8 mouse cellular contexts compared by ENCODE assay signal in genomic region chr11:70074379-70075071, GRCm38 (mm10). TPM values are rescaled to one million over a fixed set of nuclear protein-coding genes. Genes with fewer than 3 reads are reported as not detected.
A peak's percentile ranks its signal among the peaks of the same experiment; 100 is the strongest.
DNase-seq lines count a peak whose midpoint lies in the region; ATAC-seq and TF ChIP-seq lines count a peak whose summit lies in the region.

No protein-coding gene starts in this region.

- no peak overlapping the region for H3K9ac ChIP-seq in forebrain, embryonic 16.5 days (replicated peaks; ENCODE audit: low read depth, low read length)
- H3K9ac ChIP-seq in limb, embryonic 13.5 days: no peak overlapping the region
- no peak overlapping the region for H3K9ac ChIP-seq in midbrain, embryonic 13.5 days (replicated peaks)

- H3K4me1 ChIP-seq in forebrain, embryonic 10.5 days: peaks cover 4% of the 10 kb centered on the region
- H3K4me1 ChIP-seq in forebrain, embryonic 16.5 days (replicated peaks; ENCODE audit: control insufficient read depth, insufficient read depth, low read length): no peaks in the 10 kb centered on the region
- H3K4me1 ChIP-seq in cortical plate, adult 2 months (ENCODE audit: control insufficient read depth, insufficient read depth, low read length): no peaks in the 10 kb centered on the region
- no peaks in the 10 kb centered on the region for H3K4me1 ChIP-seq in kidney, adult 2 months (ENCODE audit: control insufficient read depth, insufficient read depth, low read length)
- peaks cover 17% of the 10 kb centered on the region for H3K4me1 ChIP-seq in limb, embryonic 13.5 days
- H3K4me1 ChIP-seq in midbrain, embryonic 13.5 days (replicated peaks): no peaks in the 10 kb centered on the region
- peaks cover 3% of the 10 kb centered on the region; the same call in 1 of the 2 replicates for H3K4me1 ChIP-seq in small intestine, adult 2 months (ENCODE audit: control insufficient read depth, insufficient read depth, insufficient read length, low read length)

- no peak for ATAC-seq in forebrain, embryonic 16.5 days
- peak; percentile 38; the same call in 1 of the 2 replicates for ATAC-seq in limb, embryonic 13.5 days (ENCODE audit: low FRiP score, low read depth)
- ATAC-seq in midbrain, embryonic 13.5 days: no peak

- no peaks in the 10 kb centered on the region for H3K9me3 ChIP-seq in forebrain, embryonic 10.5 days
- no peaks in the 10 kb centered on the region for H3K9me3 ChIP-seq in forebrain, embryonic 16.5 days (ENCODE audit: control insufficient read depth, low read length)
- H3K9me3 ChIP-seq in limb, embryonic 13.5 days: no peaks in the 10 kb centered on the region
- H3K9me3 ChIP-seq in midbrain, embryonic 13.5 days: no peaks in the 10 kb centered on the region

- H3K27me3 ChIP-seq in forebrain, embryonic 10.5 days (ENCODE audit: poor library complexity, severe bottlenecking): no peaks in the 10 kb centered on the region
- no peaks in the 10 kb centered on the region for H3K27me3 ChIP-seq in forebrain, embryonic 16.5 days (replicated peaks; ENCODE audit: control insufficient read depth, insufficient read depth, low read length)
- H3K27me3 ChIP-seq in kidney, adult 2 months (replicated peaks; ENCODE audit: control insufficient read depth, insufficient read depth, low read length): no peaks in the 10 kb centered on the region
- H3K27me3 ChIP-seq in limb, embryonic 13.5 days: 0 out of 2 replicates have a peak, but pooled peaks cover 3% of the 10 kb centered on the region
- no peaks in the 10 kb centered on the region for H3K27me3 ChIP-seq in midbrain, embryonic 13.5 days
- no peaks in the 10 kb centered on the region for H3K27me3 ChIP-seq in small intestine, adult 2 months (ENCODE audit: control insufficient read depth, insufficient read depth, low read length)

- H3K27ac ChIP-seq in forebrain, embryonic 10.5 days: peak overlapping the region; percentile 60; the same call in 1 of the 2 replicates
- H3K27ac ChIP-seq in forebrain, embryonic 16.5 days (ENCODE audit: low read length): no peak overlapping the region
- no peak overlapping the region for H3K27ac ChIP-seq in cortical plate, adult 2 months (ENCODE audit: insufficient read depth, low read length)
- no peak overlapping the region for H3K27ac ChIP-seq in kidney, adult 2 months (ENCODE audit: insufficient read depth, low read depth, low read length)
- H3K27ac ChIP-seq in limb, embryonic 13.5 days: no peak overlapping the region
- H3K27ac ChIP-seq in midbrain, embryonic 13.5 days: no peak overlapping the region
- no peak overlapping the region for H3K27ac ChIP-seq in small intestine, adult 2 months (ENCODE audit: insufficient read depth, low read depth, low read length)

- no peak overlapping the region for H3K4me2 ChIP-seq in forebrain, embryonic 16.5 days (ENCODE audit: low read length)
- peak overlapping the region; percentile 27 for H3K4me2 ChIP-seq in limb, embryonic 13.5 days (replicated peaks)
- peak overlapping the region; percentile 28; the same call in 1 of the 2 replicates for H3K4me2 ChIP-seq in midbrain, embryonic 13.5 days (replicated peaks)

- TF ChIP-seq POLR2A in cortical plate, adult 2 months (IDR thresholded peaks at IDR 0.05; ENCODE audit: extremely low read depth, insufficient read depth, low read length): no peak
- no peak for TF ChIP-seq POLR2A in kidney, adult 2 months (IDR thresholded peaks at IDR 0.05; ENCODE audit: low read depth, low read length)
- no peak for TF ChIP-seq POLR2A in small intestine, adult 2 months (IDR thresholded peaks at IDR 0.05; ENCODE audit: low read depth, low read length)

- 37% methylated on average over 17 of the region's 17 CpGs for WGBS in forebrain, embryonic 10.5 days
- 34% methylated on average over 17 of the region's 17 CpGs for WGBS in forebrain, embryonic 16.5 days
- WGBS in kidney, adult 2 months: 21% methylated on average over 17 of the region's 17 CpGs
- 37% methylated on average over 17 of the region's 17 CpGs for WGBS in limb, embryonic 13.5 days
- 39% methylated on average over 17 of the region's 17 CpGs for WGBS in midbrain, embryonic 13.5 days
- 19% methylated on average over 17 of the region's 17 CpGs for WGBS in small intestine, adult 2 months

- H3K36me3 ChIP-seq in forebrain, embryonic 10.5 days (replicated peaks): no peaks in the 10 kb centered on the region
- no peaks in the 10 kb centered on the region for H3K36me3 ChIP-seq in forebrain, embryonic 16.5 days (ENCODE audit: control insufficient read depth, insufficient read depth)
- no peaks in the 10 kb centered on the region for H3K36me3 ChIP-seq in kidney, adult 2 months (ENCODE audit: control insufficient read depth, insufficient read depth, low read length)
- H3K36me3 ChIP-seq in limb, embryonic 13.5 days: no peaks in the 10 kb centered on the region
- H3K36me3 ChIP-seq in midbrain, embryonic 13.5 days: no peaks in the 10 kb centered on the region
- H3K36me3 ChIP-seq in small intestine, adult 2 months (ENCODE audit: control insufficient read depth, insufficient read depth, low read length): no peaks in the 10 kb centered on the region

- DNase-seq in forebrain, embryonic 10.5 days (ENCODE audit: extremely low spot score, low spot score): peak; percentile 72
- peak; percentile 64 to 83 for DNase-seq in gastrocnemius, postnatal 4 days (ENCODE audit: low spot score in 2 of 2)
- peak; percentile 81 for DNase-seq in kidney, adult 2 months

- peak; percentile 95 for TF ChIP-seq CTCF in cortical plate, adult 2 months (IDR thresholded peaks at IDR 0.05; ENCODE audit: extremely low read depth, insufficient read depth, low read length)
- TF ChIP-seq CTCF in kidney, adult 2 months (conservative IDR thresholded peaks at IDR 0.05; ENCODE audit: insufficient read depth, insufficient read length, low read depth, low read length): peak; percentile 97
- TF ChIP-seq CTCF in small intestine, adult 2 months (IDR thresholded peaks at IDR 0.05; ENCODE audit: extremely low read depth, insufficient read length, insufficient replicate concordance, low read depth, low read length): peak; percentile 80; the same call in 1 of the 2 replicates

- H3K4me3 ChIP-seq in forebrain, embryonic 10.5 days: peak overlapping the region; percentile 27
- H3K4me3 ChIP-seq in forebrain, embryonic 16.5 days (replicated peaks; ENCODE audit: low read length): no peak overlapping the region
- no peak overlapping the region for H3K4me3 ChIP-seq in cortical plate, adult 2 months (ENCODE audit: insufficient read depth, low read length)
- no peak overlapping the region for H3K4me3 ChIP-seq in kidney, adult 2 months (ENCODE audit: insufficient read depth, low read depth, low read length)
- H3K4me3 ChIP-seq in limb, embryonic 13.5 days: no peak overlapping the region
- H3K4me3 ChIP-seq in midbrain, embryonic 13.5 days (replicated peaks): no peak overlapping the region
- no peak overlapping the region for H3K4me3 ChIP-seq in small intestine, adult 2 months (ENCODE audit: low read depth, low read length)

RNA-seq across cellular contexts. Expression of gene Asgr2, which starts 17.9 kb away (rescaled TPM):
- not detected in 2 replicates for polyA plus RNA-seq in forebrain, embryonic 10.5 days (2016; fragmentation: Nextera tagmentation; extraction: Ambion mirVana)
- polyA plus RNA-seq in forebrain, embryonic 16.5 days (2015; fragmentation: Nextera tagmentation; extraction: Ambion mirVana): not detected in 2 replicates
- polyA plus RNA-seq in cortical plate, adult 2 months (2012; rRNA removed): 0.23 TPM in 2 replicates
- under 1 TPM in 1 of 2 experiments, not detected in 1; 0.62 TPM for total RNA-seq in gastrocnemius, postnatal 4 days (2021)
- polyA plus RNA-seq in kidney, adult 2 months (2012; rRNA removed): 0.27 and 0.41 TPM in 2 replicates
- not detected in 2 replicates for polyA plus RNA-seq in limb, embryonic 13.5 days (2015; fragmentation: Nextera tagmentation; extraction: Ambion mirVana)
- polyA plus RNA-seq in midbrain, embryonic 13.5 days (2015; fragmentation: Nextera tagmentation; extraction: Ambion mirVana): not detected in 2 replicates
- 0.16 and 0.30 TPM in 2 replicates for polyA plus RNA-seq in small intestine, adult 2 months (2012; rRNA removed)

RNA-seq across cellular contexts. Expression of gene Asgr1, which starts 20.6 kb away (rescaled TPM):
- polyA plus RNA-seq in forebrain, embryonic 10.5 days (2016; fragmentation: Nextera tagmentation; extraction: Ambion mirVana): 0.71 and 1.2 TPM in 2 replicates
- 1.5 and 2.0 TPM in 2 replicates for polyA plus RNA-seq in forebrain, embryonic 16.5 days (2015; fragmentation: Nextera tagmentation; extraction: Ambion mirVana)
- polyA plus RNA-seq in cortical plate, adult 2 months (2012; rRNA removed): 2.3 and 3.5 TPM in 2 replicates
- under 1 TPM in 1 of 2 experiments, not detected in 1; 0.62 TPM for total RNA-seq in gastrocnemius, postnatal 4 days (2021)
- 0.25 and 0.41 TPM in 2 replicates for polyA plus RNA-seq in kidney, adult 2 months (2012; rRNA removed)
- 1.4 and 2.4 TPM in 2 replicates for polyA plus RNA-seq in limb, embryonic 13.5 days (2015; fragmentation: Nextera tagmentation; extraction: Ambion mirVana)
- polyA plus RNA-seq in midbrain, embryonic 13.5 days (2015; fragmentation: Nextera tagmentation; extraction: Ambion mirVana): 0.97 and 1.1 TPM in 2 replicates
- not detected in 2 replicates for polyA plus RNA-seq in small intestine, adult 2 months (2012; rRNA removed)

RNA-seq across cellular contexts. Expression of gene Mgl2, which starts 55.6 kb away (rescaled TPM):
- polyA plus RNA-seq in forebrain, embryonic 10.5 days (2016; fragmentation: Nextera tagmentation; extraction: Ambion mirVana): not detected in 2 replicates
- polyA plus RNA-seq in forebrain, embryonic 16.5 days (2015; fragmentation: Nextera tagmentation; extraction: Ambion mirVana): 0.76 and 1.3 TPM in 2 replicates
- polyA plus RNA-seq in cortical plate, adult 2 months (2012; rRNA removed): 0.63 and 0.95 TPM in 2 replicates
- total RNA-seq in gastrocnemius, postnatal 4 days (2021): 1 to 10 TPM; 2.8 to 4.2 TPM
- polyA plus RNA-seq in kidney, adult 2 months (2012; rRNA removed): 5.0 and 6.2 TPM in 2 replicates
- 0.25 and 0.75 TPM in 2 replicates for polyA plus RNA-seq in limb, embryonic 13.5 days (2015; fragmentation: Nextera tagmentation; extraction: Ambion mirVana)
- polyA plus RNA-seq in midbrain, embryonic 13.5 days (2015; fragmentation: Nextera tagmentation; extraction: Ambion mirVana): 0.39 and 0.66 TPM in 2 replicates
- polyA plus RNA-seq in small intestine, adult 2 months (2012; rRNA removed): 0.93 and 1.6 TPM in 2 replicates

RNA-seq across cellular contexts. Expression of gene Dlg4, which starts 57.8 kb away (rescaled TPM):
- polyA plus RNA-seq in forebrain, embryonic 10.5 days (2016; fragmentation: Nextera tagmentation; extraction: Ambion mirVana): 13.8 and 15.5 TPM in 2 replicates
- 25.6 and 32.7 TPM in 2 replicates for polyA plus RNA-seq in forebrain, embryonic 16.5 days (2015; fragmentation: Nextera tagmentation; extraction: Ambion mirVana)
- polyA plus RNA-seq in cortical plate, adult 2 months (2012; rRNA removed): 816 and 828 TPM in 2 replicates
- total RNA-seq in gastrocnemius, postnatal 4 days (2021): 10 to 100 TPM; 23.9 to 33.8 TPM
- polyA plus RNA-seq in kidney, adult 2 months (2012; rRNA removed): 8.1 and 8.3 TPM in 2 replicates
- polyA plus RNA-seq in limb, embryonic 13.5 days (2015; fragmentation: Nextera tagmentation; extraction: Ambion mirVana): 14.2 and 14.8 TPM in 2 replicates
- polyA plus RNA-seq in midbrain, embryonic 13.5 days (2015; fragmentation: Nextera tagmentation; extraction: Ambion mirVana): 34.9 and 37.2 TPM in 2 replicates
- polyA plus RNA-seq in small intestine, adult 2 months (2012; rRNA removed): 5.3 and 5.5 TPM in 2 replicates

RNA-seq across cellular contexts. Expression of gene Acadvl, which starts 59.3 kb away (rescaled TPM):
- 41.0 and 44.1 TPM in 2 replicates for polyA plus RNA-seq in forebrain, embryonic 10.5 days (2016; fragmentation: Nextera tagmentation; extraction: Ambion mirVana)
- polyA plus RNA-seq in forebrain, embryonic 16.5 days (2015; fragmentation: Nextera tagmentation; extraction: Ambion mirVana): 60.2 and 60.6 TPM in 2 replicates
- polyA plus RNA-seq in cortical plate, adult 2 months (2012; rRNA removed): 66.5 and 71.6 TPM in 2 replicates
- total RNA-seq in gastrocnemius, postnatal 4 days (2021): 100 to 1,000 TPM; 233 to 241 TPM
- polyA plus RNA-seq in kidney, adult 2 months (2012; rRNA removed): 249 and 308 TPM in 2 replicates
- polyA plus RNA-seq in limb, embryonic 13.5 days (2015; fragmentation: Nextera tagmentation; extraction: Ambion mirVana): 76.0 and 81.1 TPM in 2 replicates
- polyA plus RNA-seq in midbrain, embryonic 13.5 days (2015; fragmentation: Nextera tagmentation; extraction: Ambion mirVana): 48.4 and 51.7 TPM in 2 replicates
- 65.6 and 109 TPM in 2 replicates for polyA plus RNA-seq in small intestine, adult 2 months (2012; rRNA removed)
